Mouse (Mus musculus) cerebellum, postnatal 10 days (tissue): Measurements from ENCODE around the gene Wfdc17.

Experiments used
- DNase-seq, 2 experiments: peaks; one replicate each; pipeline ENCODE4 v3.0.0; 2021; ENCODE audit warnings: mixed read lengths in 2 of 2

The Wfdc17 gene

DNA sequence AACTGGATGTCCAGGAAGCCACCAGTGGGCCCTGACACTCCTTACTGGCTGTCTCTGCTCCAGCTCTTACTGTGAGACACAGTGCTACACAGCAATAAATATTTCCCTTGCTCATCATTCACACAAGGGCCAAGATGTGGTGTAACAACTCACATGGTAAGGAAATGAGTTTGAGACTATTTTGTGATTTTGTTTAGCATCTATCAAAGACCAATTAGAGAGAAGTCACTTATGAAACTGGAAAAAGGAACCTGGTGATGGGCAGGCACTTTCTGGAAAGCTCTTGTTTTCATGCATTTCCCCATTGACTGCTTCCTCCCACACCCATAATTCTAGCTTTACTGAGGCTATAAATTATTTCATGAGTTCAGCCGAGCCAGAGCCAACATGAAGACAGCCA, at the start of gene Wfdc17:
Wfdc17 (plus strand) TSS at position 287 of the 400 bp plus-strand sequence.
- DNase-seq, result no peak

DNA sequence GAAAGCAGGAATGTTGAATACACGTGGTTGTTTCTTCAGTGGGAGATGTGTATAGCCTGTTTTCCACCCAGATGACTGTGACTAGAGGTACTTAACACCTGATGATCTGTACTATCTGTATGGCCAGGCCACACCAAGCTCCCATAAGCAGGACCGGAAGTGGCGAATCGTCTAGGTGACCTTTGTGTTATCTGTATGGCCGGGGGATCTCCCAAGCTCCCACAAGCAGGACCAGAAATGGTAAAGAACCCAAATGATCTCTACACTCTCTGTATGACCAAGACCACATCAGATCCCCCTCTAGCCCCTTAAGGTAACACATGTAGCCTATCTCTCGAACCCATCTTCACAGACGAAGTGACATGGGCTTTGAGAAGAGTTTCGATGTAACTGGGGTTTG, 49.2 kb upstream of the Wfdc17 start:
- DNase-seq, result no peak

DNA sequence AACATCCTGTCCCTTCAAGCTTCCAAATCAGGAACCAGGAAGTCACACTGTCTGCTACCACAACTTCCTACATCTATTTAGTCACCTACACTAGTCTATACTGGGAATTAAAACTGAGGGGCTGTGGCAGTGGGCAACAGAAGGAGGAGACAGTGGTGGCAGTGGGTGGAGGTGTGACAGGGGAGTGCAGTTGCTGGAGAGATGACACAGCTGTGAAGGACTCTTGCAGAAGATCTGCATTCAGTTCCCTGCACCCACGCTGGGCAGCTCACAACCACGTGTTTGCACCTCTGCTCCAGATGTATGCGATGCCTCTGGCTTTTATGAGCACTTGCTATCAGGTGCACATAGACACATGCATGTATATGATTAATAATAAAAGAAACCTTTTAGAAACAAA, 46.3 kb upstream of the Wfdc17 start:
- DNase-seq, result no peak

DNA sequence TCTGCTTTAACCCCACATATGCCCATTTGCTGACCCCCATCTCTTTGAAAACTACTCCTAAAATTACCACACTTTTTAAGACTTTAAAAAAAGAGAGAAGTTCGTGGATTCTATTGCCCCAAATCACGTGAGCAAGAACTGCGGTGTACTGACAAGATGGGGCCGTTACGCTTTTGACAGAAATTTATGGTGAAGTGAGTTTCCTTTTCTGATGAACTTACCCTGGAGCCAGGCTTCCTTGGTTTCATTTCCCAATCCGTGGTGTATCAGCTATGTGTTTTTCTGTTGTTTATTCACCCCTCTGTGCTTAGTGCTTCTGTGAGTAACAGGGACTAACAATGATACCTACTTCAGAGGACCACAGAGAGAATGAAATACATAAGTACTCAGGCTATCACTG, 45.0 kb upstream of the Wfdc17 start:
- DNase-seq, result no peak

DNA sequence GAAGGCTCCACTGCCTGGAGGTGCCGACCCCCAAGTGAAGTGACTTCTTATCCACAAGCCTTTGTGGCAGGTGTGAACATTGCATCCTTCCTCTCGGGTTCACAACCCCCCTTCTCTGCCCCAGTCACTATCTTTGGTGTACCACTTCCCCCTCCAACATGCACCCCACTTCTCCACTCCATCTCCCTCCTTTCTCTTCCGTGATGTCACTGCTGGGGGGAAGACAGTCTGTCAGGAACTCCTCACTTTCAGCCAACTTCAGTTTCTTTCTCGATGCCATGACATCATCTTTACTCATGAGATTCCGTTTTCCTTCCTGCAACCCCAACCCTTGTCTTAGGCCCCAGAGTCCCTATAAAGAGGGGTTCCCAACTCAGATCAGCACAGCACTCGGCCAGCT, 41.6 kb upstream of the Wfdc17 start, which contains the start of gene Ccl4:
Ccl4 (plus strand) TSS at position 381 of the 400 bp plus-strand sequence.
- DNase-seq, result no peak

DNA sequence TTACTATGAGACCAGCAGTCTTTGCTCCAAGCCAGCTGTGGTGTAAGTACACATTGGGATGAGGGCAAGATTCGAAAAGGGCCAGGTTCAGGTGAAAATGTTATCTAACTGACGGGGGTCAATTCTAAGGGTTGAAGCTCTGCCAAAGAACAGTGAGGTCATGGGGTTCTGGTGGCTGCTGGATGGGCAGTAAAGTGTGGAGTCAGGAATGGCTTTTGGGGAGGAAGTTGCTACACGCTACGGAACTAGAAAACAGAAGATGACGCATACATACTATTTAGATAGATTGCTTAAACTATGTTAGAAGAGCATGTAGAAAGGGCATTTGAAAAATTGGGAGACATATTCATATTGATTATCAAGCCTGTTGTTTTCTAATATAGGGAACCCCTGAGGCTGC, 40.3 kb upstream of the Wfdc17 start:
- no peak for DNase-seq

DNA sequence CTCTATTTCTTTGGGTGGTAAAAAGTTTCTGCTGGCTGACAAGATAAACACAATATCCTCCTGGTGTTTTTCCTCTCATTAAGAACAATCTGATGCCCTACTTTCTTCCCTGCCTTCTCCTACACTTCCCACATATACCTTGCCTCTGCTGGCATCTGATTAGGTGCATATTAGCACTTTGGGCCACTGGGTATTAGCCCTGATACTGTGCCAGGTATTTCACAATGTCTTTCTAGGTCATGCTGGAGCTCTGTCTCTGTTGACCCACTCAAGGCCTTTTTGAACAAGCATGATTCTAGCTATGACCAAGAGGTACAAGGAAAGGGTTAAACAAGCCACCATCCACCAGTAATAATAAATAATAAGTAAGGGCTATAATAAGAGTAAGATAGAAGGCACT, 32.0 kb upstream of the Wfdc17 start:
- peak in 1 of 2 experiments; percentile 5 for DNase-seq

DNA sequence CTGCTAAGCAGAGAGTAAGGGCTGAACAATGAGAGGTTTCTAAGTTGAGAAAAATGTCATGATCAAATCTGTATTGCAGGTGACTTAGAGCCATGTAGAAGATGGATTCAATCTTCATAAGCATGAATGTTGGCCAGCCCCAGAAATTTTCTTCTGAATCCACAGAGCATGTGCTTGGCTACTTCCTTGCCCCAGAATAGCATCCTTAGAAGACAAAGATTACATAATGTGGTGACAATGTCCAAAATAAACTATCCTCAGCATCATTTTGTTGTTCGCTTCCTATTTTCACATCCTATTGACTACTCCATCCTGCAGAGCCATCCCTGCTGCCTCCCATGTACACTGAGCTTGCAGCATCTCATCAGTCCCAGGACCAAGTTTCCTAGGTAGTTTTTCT, 28.1 kb upstream of the Wfdc17 start:
- no peak for DNase-seq

DNA sequence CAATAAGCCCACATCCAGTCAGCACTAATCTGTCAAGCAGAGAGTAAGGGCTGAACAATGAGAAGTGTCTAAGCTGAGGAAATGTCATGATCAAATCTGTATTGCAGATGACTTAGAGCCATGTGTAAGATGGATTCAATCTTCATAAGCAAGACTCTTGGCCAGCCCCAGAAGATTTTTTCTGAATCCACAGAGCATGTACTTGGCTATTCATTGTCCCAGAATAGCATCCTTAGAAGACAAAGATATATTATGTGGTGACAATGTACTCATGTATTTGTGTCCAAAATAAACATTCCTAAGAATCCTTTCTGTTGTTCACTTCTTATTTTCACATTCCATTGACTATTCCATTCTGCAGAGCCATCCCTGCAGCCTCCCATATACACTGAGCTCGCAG, 13.9 kb upstream of the Wfdc17 start:
- no peak for DNase-seq

DNA sequence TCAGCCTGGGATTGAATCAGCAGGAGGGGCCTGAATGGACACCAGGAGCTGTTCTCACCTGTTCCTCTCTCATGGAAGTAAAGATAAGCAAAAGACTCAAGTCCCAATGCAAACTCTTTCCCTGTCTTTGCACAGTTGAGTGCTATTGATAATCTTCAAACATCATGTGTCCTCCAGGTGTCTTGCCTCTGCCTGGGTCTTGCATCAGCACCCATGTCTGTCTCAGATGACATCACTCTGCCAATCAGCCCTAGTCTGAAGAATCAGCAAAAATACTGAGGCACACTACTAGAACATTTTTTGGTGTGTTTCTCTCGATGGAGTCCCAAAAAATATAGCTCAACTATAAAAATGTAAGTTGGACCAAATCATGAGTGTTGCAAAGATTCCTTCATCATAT, 11.8 kb upstream of the Wfdc17 start:
- DNase-seq, result no peak

DNA sequence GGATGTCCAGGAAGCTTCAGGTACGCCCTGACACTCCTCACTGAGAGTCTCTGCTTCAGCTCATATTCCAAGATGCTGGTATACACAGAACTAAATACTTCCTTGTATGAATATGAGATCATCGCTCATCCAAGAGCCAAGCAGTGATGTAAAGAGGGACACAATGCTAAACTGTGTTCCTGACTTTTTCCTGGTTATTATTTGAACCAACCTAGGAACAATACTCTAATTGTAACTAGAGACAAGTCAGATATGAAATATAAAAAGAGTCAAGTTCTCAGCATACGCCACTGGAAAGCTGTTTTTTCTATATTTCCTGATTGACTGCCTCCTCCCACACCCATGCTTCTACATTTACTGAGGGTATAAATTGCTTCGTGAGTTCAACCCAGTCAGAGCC, 4.9 kb downstream of the Wfdc17 start, which contains the start of gene Wfdc18:
Wfdc18 (plus strand) TSS at position 301 of the 400 bp plus-strand sequence.
- DNase-seq, result no peak

DNA sequence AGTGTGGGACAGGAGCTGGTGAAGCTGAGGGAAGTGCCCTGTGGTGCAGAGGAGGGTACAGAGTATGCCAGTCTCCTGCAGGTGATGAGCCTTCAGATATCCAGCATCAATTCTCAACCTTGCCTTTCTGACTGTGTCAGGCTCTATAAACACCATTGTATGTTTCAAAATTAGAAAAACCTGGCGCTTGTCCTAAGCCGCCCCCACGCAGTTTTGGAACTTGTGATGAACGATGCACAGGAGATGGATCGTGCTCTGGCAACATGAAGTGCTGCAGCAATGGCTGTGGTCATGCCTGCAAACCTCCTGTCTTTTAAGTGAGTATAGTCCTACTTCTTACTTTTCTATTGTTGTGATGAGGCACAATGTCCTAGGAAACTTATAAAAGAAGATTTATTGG, 5.9 kb downstream of the Wfdc17 start:
- DNase-seq, result no peak

DNA sequence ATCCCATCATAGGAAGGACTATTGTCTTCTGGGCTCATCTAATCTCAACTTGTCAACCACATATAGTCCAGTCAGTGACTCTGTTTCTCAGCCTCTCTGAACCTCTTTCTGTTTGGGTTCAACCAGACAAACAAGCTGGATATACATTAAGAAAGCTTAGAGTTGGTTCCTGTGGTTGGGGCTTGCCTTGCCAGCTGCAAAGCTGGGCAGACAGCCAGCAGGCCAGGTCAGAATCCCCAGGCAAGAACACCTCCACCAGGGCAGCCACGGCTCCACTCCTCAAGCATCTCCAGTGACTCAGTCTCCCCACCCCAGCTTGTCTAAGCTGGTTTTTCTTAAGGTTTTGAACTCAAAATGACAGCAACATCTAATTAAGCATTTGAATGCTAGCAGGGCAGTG, 8.9 kb downstream of the Wfdc17 start:
- no peak for DNase-seq

DNA sequence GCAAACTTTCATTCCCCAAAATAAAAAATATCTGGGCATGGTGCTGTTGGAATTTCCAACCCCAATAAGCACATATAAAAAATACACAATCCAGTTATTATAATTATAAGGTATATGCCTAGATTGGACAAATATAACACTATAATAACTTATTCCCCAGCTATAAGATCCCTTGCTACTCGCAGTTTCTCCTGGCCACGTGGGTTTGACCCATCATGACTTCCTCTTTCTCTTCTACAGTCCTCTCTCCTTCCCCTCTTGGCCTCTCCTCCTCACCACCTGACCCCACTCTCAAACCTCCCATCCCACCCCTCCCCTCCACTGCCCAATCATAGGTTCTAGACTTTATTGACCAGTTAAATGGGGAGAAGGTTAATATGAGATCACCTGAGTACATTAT, 10.1 kb downstream of the Wfdc17 start:
- no peak for DNase-seq

DNA sequence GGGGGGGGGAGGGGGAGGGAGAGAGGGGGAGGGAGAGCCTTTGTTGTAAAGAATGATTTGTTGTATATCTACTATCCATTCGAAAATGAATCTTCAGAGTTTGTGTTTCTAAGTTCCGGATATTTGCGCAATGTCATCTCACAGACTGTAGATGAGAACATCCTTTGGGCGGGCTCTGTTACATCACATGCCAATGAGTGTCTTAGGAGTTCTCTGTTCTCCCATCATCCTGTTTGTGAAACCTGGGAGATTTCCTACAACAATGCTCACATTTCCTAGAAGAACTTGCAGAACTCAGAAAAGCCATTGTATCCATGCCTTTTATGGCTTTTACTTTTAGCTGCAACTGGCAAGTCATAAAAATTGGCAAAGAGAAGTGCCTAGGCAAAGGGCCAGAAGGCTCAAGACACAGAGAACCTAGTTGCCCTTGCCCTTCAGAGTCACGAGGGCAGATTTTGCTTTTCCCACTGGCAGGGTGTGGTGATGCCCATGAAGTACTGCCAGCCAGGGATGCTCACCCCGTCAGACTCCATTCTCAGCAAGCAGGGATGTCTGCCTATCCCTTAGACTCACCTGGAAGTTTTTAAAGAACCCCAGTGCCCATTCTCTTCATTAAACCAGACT, 13.4 kb downstream of the Wfdc17 start:
- DNase-seq, result no peak

DNA sequence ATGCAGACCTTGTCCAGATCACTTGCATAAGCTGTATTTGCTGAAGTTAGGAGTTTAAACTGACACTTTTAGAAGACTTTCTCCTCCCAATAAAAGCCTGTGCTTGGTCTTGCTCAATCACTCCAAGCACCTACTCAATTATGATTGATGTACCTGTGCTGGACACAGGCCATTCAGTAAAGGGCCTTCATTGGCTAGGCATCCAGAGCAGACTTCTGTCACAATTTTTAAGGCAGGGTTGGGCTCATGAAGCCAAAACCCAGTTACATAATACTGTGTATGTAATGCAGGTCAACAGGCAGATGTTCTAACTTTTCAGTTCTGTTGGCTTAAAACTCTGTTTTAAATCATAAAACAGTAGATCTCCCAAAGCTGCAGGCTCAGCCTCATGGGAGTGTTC, 17.0 kb downstream of the Wfdc17 start:
- DNase-seq, result no peak

DNA sequence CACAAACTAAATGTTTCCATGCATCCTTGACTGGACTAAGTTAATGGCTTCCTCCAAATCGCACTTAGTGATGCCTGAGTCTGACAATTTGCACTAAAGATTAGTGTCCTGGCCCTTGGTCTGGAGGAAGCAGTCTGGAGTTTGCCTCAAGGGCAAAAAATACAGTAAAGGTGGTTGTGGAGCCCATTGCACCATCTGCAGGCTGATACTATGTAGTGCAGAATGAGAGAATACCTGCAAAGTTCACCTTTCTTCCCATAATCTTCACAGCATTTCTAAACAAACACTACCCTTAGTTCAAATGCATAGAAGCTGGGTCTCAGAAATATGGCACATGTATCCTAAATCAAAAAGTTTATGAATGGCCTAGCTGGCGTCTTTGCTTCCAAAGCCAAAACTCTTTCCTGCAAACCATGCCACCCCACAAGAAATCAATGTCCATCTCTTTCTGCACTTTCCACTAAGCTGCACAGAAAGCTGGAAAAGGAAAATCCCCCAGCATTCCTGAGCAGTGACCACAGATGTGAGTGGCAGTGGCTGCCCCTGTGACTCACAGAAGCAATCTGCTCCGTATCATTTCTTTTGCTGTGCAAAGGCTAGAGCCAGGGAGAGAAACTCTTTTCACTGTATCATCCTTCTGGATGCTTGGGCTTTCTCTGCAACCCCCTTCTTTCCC, 25.1 kb downstream of the Wfdc17 start:
- no peak for DNase-seq

DNA sequence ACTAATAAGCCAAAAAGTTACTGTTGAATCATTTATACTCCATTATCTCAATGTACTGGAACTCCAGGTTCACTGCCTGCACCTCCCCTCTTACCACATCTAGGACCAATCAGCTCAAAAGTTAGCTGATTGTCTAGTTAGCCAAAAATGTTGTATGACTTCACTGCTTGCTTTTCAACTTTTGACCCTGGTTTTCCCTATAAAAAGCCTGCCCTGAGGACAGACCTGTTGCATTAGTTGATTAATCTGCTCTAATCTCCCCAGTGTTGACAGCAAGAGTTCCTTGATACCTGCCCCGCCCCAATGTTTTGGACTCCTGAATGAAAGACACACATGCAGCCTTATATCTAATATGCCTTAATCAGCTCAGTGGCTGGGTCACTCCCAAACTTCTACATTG, 27.3 kb downstream of the Wfdc17 start:
- no peak for DNase-seq

DNA sequence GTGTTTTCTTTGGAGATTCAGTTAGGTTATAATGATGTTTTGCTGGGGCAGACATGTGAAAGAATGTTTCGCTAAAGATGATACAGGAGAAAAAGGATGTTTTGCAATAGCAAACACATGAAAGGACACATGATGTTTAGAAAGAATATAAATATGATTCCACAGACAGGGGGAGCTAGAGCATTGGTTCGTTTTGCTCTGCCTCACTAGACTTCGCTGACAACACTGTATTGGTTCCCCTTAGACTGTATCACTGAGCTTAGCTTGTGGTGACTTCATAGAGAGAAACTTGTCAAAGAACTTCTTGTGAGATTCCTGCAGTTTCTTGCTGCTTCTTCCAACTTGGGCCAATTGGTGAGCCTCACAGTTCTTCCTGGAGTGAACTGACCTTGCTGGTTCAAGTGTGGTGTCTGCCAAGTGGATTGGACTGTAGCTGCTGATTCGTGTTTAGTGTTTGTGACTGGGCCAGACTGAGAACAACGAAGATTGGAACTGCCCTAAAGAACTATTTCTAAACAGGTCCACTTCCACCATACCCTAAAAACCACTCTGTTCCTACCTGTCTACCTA, 29.4 kb downstream of the Wfdc17 start:
- no peak for DNase-seq

DNA sequence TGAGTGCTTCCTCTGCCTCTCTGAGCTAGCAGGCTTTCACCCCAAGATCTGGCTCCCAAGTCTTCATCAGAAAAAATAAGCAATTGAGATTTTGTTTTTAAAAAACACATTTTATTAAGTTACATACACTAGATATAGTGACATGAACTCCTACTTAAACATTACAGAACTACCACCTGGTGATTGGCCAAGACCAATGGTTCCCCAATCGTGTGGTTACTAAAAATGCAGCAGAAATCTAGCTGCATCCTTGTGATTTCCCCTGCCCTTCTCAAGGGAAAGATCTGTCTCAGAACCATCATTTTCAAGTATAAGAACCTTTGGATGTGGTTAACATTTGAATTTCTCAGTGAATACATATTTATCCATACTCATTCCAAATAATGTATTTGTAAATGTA, 30.4 kb downstream of the Wfdc17 start:
- no peak for DNase-seq

DNA sequence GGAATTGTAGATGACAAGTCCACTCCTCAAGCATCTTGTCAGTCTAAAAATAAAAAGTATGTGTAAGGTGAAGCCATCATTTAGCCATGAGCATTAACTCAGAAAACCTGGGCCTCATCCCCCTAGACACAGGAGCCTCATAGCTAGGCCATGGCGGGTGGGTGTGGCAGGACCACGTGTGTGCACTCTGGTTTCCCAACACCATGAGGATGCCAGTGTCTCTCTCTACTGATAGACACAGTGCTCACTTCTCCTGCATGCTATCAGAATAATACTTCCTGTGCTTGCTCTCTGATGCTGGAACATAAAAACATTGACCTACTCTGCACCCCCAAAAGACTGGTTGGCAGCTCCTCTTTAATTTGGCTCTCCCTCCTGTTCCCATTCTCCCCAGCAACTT, 32.1 kb downstream of the Wfdc17 start:
- no peak for DNase-seq

DNA sequence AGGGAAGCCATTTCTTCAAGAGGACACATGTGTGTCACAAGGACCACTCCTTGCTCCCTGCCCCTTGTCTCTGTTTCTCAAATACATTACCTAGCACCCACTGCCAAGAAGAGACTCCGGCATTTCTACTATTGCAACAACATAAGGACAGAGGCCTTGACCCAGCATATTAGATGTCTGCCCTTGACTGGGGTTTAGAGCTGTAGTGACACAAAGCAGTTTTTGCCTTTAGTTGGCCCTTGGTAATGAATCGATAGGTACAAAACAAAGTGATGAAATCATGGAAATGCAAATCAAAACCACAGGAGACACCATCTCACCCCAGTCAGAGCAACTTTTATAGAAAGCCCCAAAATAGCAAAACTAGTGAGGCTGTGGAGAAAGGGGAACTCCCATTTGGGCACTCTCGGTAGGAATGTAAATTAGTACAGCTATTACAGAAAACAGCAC, 33.3 kb downstream of the Wfdc17 start:
- DNase-seq, result no peak

DNA sequence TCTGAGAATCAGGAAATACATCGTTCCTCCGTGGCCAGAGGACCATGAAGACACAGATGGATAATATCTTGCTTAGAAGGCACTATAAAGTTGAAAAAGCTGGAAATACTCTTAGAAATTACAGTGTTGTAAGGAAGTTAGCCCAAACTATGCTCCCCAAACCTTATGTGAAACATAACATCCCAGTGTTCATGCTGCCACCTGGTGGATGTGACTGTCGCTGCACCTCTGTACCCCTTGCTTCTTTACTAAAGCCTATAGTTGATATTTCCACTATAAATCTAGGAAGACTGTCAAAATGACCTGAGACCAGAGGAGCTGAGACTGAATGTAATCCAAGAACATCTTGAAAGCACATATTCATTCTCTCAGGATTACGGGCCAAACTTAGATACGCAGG, 35.5 kb downstream of the Wfdc17 start:
- peak; percentile 86 to 89 for DNase-seq

DNA sequence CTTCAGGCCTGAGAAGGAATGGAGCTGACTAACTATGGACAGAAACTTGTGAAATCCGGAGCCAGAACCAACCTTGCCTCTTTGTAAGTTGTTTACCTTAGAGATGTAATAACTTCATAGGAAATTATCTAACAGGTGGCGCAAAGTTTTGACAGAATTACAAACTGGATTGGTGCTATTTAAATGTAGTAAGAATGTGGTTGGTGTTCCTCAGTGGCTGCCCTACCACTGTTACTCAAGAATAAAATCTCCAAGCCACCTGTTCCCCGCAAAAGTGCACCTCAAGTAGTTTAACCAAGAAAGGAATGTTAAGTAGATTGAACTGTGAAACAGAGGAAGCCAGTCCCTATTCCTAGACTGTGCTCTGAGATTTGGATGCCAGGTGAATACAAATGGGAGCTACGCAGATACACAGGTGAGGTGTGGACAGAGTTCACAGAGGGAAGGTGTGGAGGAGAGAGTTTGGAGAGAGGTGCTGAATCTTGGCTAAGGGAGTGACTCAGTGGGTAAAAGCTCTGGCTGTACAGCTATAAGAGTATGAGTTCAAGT, 36.7 kb downstream of the Wfdc17 start:
- DNase-seq, result no peak
